Comparison of ENCODE assay signal across 8 mouse cellular contexts in genomic region chrX:12089353-12090081, GRCm38 (mm10).
DNase-seq lines count a peak whose midpoint lies in the region; ATAC-seq lines count a peak whose summit lies in the region.

No protein-coding gene starts in this region.

- ATAC-seq in embryonic facial prominence, embryonic 11.5 days (replicated peaks; ENCODE audit: insufficient number of reproducible peaks, low FRiP score, low TSS enrichment, low read depth): no peak
- no peak for ATAC-seq in heart, embryonic 13.5 days (ENCODE audit: extremely low read depth, insufficient number of reproducible peaks, low FRiP score, low TSS enrichment)
- 0 out of 2 replicates have a peak, but pooled peaks have one; percentile 19 for ATAC-seq in kidney, embryonic 16.5 days (ENCODE audit: low FRiP score, low TSS enrichment)

- H3K4me3 ChIP-seq in embryonic facial prominence, embryonic 11.5 days (ENCODE audit: low read depth, low read length): peak overlapping the region; percentile 8
- peak overlapping the region; percentile 63 for H3K4me3 ChIP-seq in heart, embryonic 13.5 days
- peak overlapping the region; percentile 54; the same call in 1 of the 2 replicates for H3K4me3 ChIP-seq in kidney, embryonic 16.5 days (ENCODE audit: low read length)

- H3K27me3 ChIP-seq in embryonic facial prominence, embryonic 11.5 days (ENCODE audit: control insufficient read depth, insufficient read depth, low read length): peaks cover 60% of the 10 kb centered on the region
- peaks cover 96% of the 10 kb centered on the region for H3K27me3 ChIP-seq in heart, embryonic 13.5 days (replicated peaks)
- peaks cover 78% of the 10 kb centered on the region for H3K27me3 ChIP-seq in kidney, embryonic 16.5 days (ENCODE audit: insufficient read depth, low read length)

- peak overlapping the region; percentile 94 for H3K4me2 ChIP-seq in embryonic facial prominence, embryonic 11.5 days (ENCODE audit: low read depth, low read length)
- peak overlapping the region; percentile 85 for H3K4me2 ChIP-seq in heart, embryonic 13.5 days
- H3K4me2 ChIP-seq in kidney, embryonic 16.5 days (replicated peaks; ENCODE audit: low read depth, low read length): peak overlapping the region; percentile 81

- no peaks in the 10 kb centered on the region for H3K9me3 ChIP-seq in embryonic facial prominence, embryonic 11.5 days (replicated peaks; ENCODE audit: control insufficient read depth, low read length)
- H3K9me3 ChIP-seq in heart, embryonic 13.5 days: no peaks in the 10 kb centered on the region
- no peaks in the 10 kb centered on the region for H3K9me3 ChIP-seq in kidney, embryonic 16.5 days (ENCODE audit: low read length)

- DNase-seq in urinary bladder, adult 2 months (ENCODE audit: low spot score): peak; percentile 47
- DNase-seq in urinary bladder, postnatal 10 days (ENCODE audit: low spot score): no peak
- DNase-seq in embryonic facial prominence, embryonic 11.5 days (ENCODE audit: low spot score): peak; percentile 47
- peak; percentile 54 for DNase-seq in lung, postnatal 10 days
- peak; percentile 21 for DNase-seq in ovary, postnatal 10 days (ENCODE audit: low spot score)
- peak; percentile 63 for DNase-seq in thymus, postnatal 4 days

- no peaks in the 10 kb centered on the region for H3K36me3 ChIP-seq in embryonic facial prominence, embryonic 11.5 days (replicated peaks; ENCODE audit: control insufficient read depth, insufficient read depth, low read depth, low read length)
- no peaks in the 10 kb centered on the region for H3K36me3 ChIP-seq in heart, embryonic 13.5 days
- no peaks in the 10 kb centered on the region for H3K36me3 ChIP-seq in kidney, embryonic 16.5 days (ENCODE audit: insufficient read depth, low read length)

- 0 out of 2 replicates have a peak overlapping the region, but pooled peaks have one; percentile 13 for H3K9ac ChIP-seq in embryonic facial prominence, embryonic 11.5 days (replicated peaks; ENCODE audit: low read length)
- peak overlapping the region; percentile 87 for H3K9ac ChIP-seq in heart, embryonic 13.5 days
- H3K9ac ChIP-seq in kidney, embryonic 16.5 days (replicated peaks; ENCODE audit: low read length): peak overlapping the region; percentile 71

- H3K27ac ChIP-seq in embryonic facial prominence, embryonic 11.5 days (replicated peaks; ENCODE audit: low read depth, low read length): no peak overlapping the region
- H3K27ac ChIP-seq in heart, embryonic 13.5 days (replicated peaks): peak overlapping the region; percentile 95
- peak overlapping the region; percentile 95 for H3K27ac ChIP-seq in kidney, embryonic 16.5 days (ENCODE audit: low read length)

- no peaks in the 10 kb centered on the region; the same call in 1 of the 2 replicates for H3K4me1 ChIP-seq in embryonic facial prominence, embryonic 11.5 days (ENCODE audit: control insufficient read depth, insufficient read depth, low read length)
- peaks cover 45% of the 10 kb centered on the region for H3K4me1 ChIP-seq in heart, embryonic 13.5 days
- H3K4me1 ChIP-seq in kidney, embryonic 16.5 days (ENCODE audit: insufficient read depth, low read length): peaks cover 39% of the 10 kb centered on the region

- 4% methylated on average over 49 of the region's 52 CpGs for WGBS in embryonic facial prominence, embryonic 11.5 days
- 4% methylated on average over 48 of the region's 52 CpGs for WGBS in heart, embryonic 13.5 days
- WGBS in kidney, embryonic 16.5 days: 4% methylated on average over 44 of the region's 52 CpGs

Comparison
In these comparisons a context has a peak if more than half of its experiments do, and no peak if none do; other contexts are left out.
1. H3K4me3 ChIP-seq: peak in every context shown above with its lines; median percentile 63 in heart, embryonic 13.5 days; 54 in kidney, embryonic 16.5 days; 8 in embryonic facial prominence, embryonic 11.5 days.
2. H3K9ac ChIP-seq: peak in every context shown above with its lines; median percentile 87 in heart, embryonic 13.5 days; 71 in kidney, embryonic 16.5 days; 13 in embryonic facial prominence, embryonic 11.5 days.